24 mouse cellular contexts compared by ENCODE assay signal in the genomic region with DNA sequence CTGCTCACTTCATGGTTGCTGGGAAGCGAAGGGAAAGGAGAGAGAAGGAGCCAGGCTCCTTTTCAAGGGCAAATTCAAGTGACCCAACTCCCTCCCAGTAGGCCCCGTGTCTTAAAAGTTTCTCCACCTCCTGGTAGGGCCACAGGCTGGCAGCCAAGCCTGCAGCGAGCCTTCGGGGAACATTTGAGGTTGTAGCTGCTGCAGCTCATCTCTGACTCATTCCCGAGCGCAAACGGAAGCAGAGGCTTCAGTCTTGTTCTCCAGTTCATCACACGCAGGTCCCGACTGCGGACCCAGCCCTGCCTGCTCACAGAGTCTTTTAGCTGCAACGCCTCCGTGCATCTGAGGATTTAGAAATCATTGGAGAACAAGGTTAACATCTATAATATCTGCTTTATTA.
A peak's percentile ranks its signal among the peaks of the same experiment; 100 is the strongest.
DNase-seq lines count a peak whose midpoint lies in the region; ATAC-seq and TF ChIP-seq lines count a peak whose summit lies in the region.
"Had no signal": no experiment of that assay in that cellular context is flagged by ENCODE, and none has a peak within 500 bp of the region (broad histone marks: within the 10 kb centered on the region; RNA-seq: fewer than 3 reads in every experiment).

No protein-coding gene starts in this region.

- peaks cover 23% of the 10 kb centered on the region for H3K4me1 ChIP-seq in heart, embryonic 13.5 days
- peaks cover 5% of the 10 kb centered on the region; the same call in 1 of the 2 replicates for H3K4me1 ChIP-seq in heart, adult 2 months (ENCODE audit: control insufficient read depth, insufficient read depth, low read length)
- H3K4me1 ChIP-seq: liver, embryonic 15.5 days had no signal

- no peak for TF ChIP-seq EP300 in heart, adult 2 months (IDR thresholded peaks at IDR 0.05; ENCODE audit: insufficient read depth, low read depth, low read length)

- peaks cover 3% of the 10 kb centered on the region; the same call in 1 of the 2 replicates for H3K9me3 ChIP-seq in heart, embryonic 13.5 days
- H3K9me3 ChIP-seq: embryonic facial prominence, embryonic 12.5 days; kidney, embryonic 15.5 days; limb, embryonic 15.5 days; liver, embryonic 15.5 days had no signal

- peak; percentile 52 for DNase-seq in adrenal gland, postnatal 10 days
- no peak for DNase-seq in adrenal gland, adult 8-10 months
- no peak for DNase-seq in heart, adult 2 months
- DNase-seq in right cerebral cortex, postnatal 36 days (ENCODE audit: low spot score in 2 of 2): peak; percentile 43 to 47
- DNase-seq in right cerebral cortex, postnatal 14 days: no peak
- peak; percentile 36 for DNase-seq in gastrocnemius, postnatal 25 days
- DNase-seq in spleen, adult 12 weeks (ENCODE audit: low spot score): no peak
- DNase-seq: B cell, adult 2 months; cerebellum, adult 9-11 months; heart, postnatal 4 days; retina, postnatal 1 day; spleen, adult 18-20 months; thymus, postnatal 25 days had no signal

- ATAC-seq in heart, embryonic 13.5 days (ENCODE audit: extremely low read depth, insufficient number of reproducible peaks, low FRiP score, low TSS enrichment): no peak
- ATAC-seq: forebrain, embryonic 14.5 days; hindbrain, embryonic 16.5 days; intestine, embryonic 16.5 days had no signal

- no peak overlapping the region for H3K4me2 ChIP-seq in heart, embryonic 13.5 days
- H3K4me2 ChIP-seq: embryonic facial prominence, embryonic 12.5 days; kidney, embryonic 15.5 days; limb, embryonic 15.5 days; liver, embryonic 15.5 days; midbrain, embryonic 11.5 days had no signal

- TF ChIP-seq CTCF in heart, adult 2 months (IDR thresholded peaks at IDR 0.05): no peak

- H3K4me3 ChIP-seq in heart, embryonic 13.5 days: no peak overlapping the region
- H3K4me3 ChIP-seq in heart, adult 2 months: no peak overlapping the region
- H3K4me3 ChIP-seq: embryonic facial prominence, embryonic 12.5 days; erythroblast, embryonic 14.5 days; kidney, embryonic 15.5 days; limb, embryonic 15.5 days; liver, embryonic 15.5 days had no signal

- H3K27me3 ChIP-seq in heart, embryonic 13.5 days (replicated peaks): no peaks in the 10 kb centered on the region
- no peaks in the 10 kb centered on the region for H3K27me3 ChIP-seq in heart, adult 2 months (ENCODE audit: control insufficient read depth, insufficient read depth, low read length)
- H3K27me3 ChIP-seq: embryonic facial prominence, embryonic 12.5 days; kidney, embryonic 15.5 days; limb, embryonic 15.5 days; liver, embryonic 15.5 days had no signal

- peak overlapping the region; percentile 13 for H3K27ac ChIP-seq in heart, embryonic 13.5 days (replicated peaks)
- no peak overlapping the region for H3K27ac ChIP-seq in heart, adult 2 months
- H3K27ac ChIP-seq: embryonic facial prominence, embryonic 12.5 days; kidney, embryonic 15.5 days; limb, embryonic 15.5 days; liver, embryonic 15.5 days; macrophage had no signal

- no peak for TF ChIP-seq POLR2A in heart, adult 2 months (IDR thresholded peaks at IDR 0.05; ENCODE audit: insufficient read depth, low read depth, low read length)

- no peaks in the 10 kb centered on the region for H3K79me2 ChIP-seq in heart, adult 2 months (replicated peaks; ENCODE audit: control insufficient read depth, insufficient read depth, low read length)

- intact Hi-C loops in heart, adult 2 months (cut with DNase I): no loop called here

- 67% methylated on average over 12 of the region's 12 CpGs for WGBS in heart, embryonic 13.5 days
- 79% methylated on average over 12 of the region's 12 CpGs for WGBS in heart, adult 2 months

- no peaks in the 10 kb centered on the region for H3K36me3 ChIP-seq in heart, embryonic 13.5 days
- H3K36me3 ChIP-seq in heart, adult 2 months (ENCODE audit: control insufficient read depth, insufficient read depth, low read length): peaks cover 6% of the 10 kb centered on the region
- H3K36me3 ChIP-seq: embryonic facial prominence, embryonic 12.5 days; kidney, embryonic 15.5 days; limb, embryonic 15.5 days; liver, embryonic 15.5 days had no signal

- H3K9ac ChIP-seq in heart, embryonic 13.5 days: no peak overlapping the region
- no peak overlapping the region for H3K9ac ChIP-seq in heart, adult 2 months (ENCODE audit: low read depth, low read length)
- H3K9ac ChIP-seq: embryonic facial prominence, embryonic 12.5 days; kidney, embryonic 15.5 days; limb, embryonic 15.5 days; liver, embryonic 15.5 days had no signal

Comparison
In these comparisons a context has a peak if more than half of its experiments do, and no peak if none do; other contexts are left out.
1. DNase-seq: peak in adrenal gland, postnatal 10 days (single experiment), right cerebral cortex, postnatal 36 days (2 of 2) and gastrocnemius, postnatal 25 days (single experiment); none in adrenal gland, adult 8-10 months (single experiment), heart, adult 2 months (0 of 2), right cerebral cortex, postnatal 14 days (single experiment) and spleen, adult 12 weeks (single experiment).